Mouse (Mus musculus) olfactory bulb, adult 2 months (tissue): ENCODE results near the gene Tjap1. TPM values are rescaled to one million over a fixed set of nuclear protein-coding genes. Genes with fewer than 3 reads are reported as not detected.

Experiments used
- H3K27ac ChIP-seq: fragments of 200-500 bp; 2 replicates; pipeline ENCODE4 v1.5.1; 2012; ENCODE audit warnings: low read depth, low read length; ENCODE audit not compliant: insufficient read depth
- H3K4me1 ChIP-seq: fragments of 200-500 bp; 2 replicates; pipeline ENCODE4 v1.6.1; 2012; ENCODE audit warnings: low read length; ENCODE audit not compliant: control insufficient read depth, insufficient read depth
- H3K4me3 ChIP-seq: fragments of 200-500 bp; 2 replicates; pipeline ENCODE4 v1.5.1; 2012; ENCODE audit warnings: mild to moderate bottlenecking, low read depth, low read length, moderate library complexity; ENCODE audit not compliant: insufficient read depth
- CTCF ChIP-seq: fragments of 200-500 bp; IDR thresholded peaks from 2 replicates; pipeline ENCODE4 v1.5.1; 2012; ENCODE audit warnings: low read depth, mild to moderate bottlenecking, low read length, moderate library complexity; ENCODE audit not compliant: insufficient read depth
- POLR2A ChIP-seq: fragments of 200-500 bp; IDR thresholded peaks from 2 replicates; pipeline ENCODE4 v1.6.1; 2012; ENCODE audit warnings: mild to moderate bottlenecking, low read depth, low read length, moderate library complexity; ENCODE audit not compliant: insufficient read depth
- WGBS: fragments of 180-500 bp; shearing (Covaris S2); methylation state at CpG from one replicate; pipeline ENCODE4 v1.1.7; 2018; 5-methylcytosine and 5-hydroxymethylcytosine counted together
- polyA plus RNA-seq: library from polyadenylated mRNA; stranded (reverse); fragments of >200 nt; gene quantifications from 2 replicates; pipeline ENCODE4 v1.2.4, GENCODE M21; 2012; ENCODE audit warnings: low replicate concordance; ENCODE audit not compliant: missing spikeins, insufficient read depth, insufficient read length

Gene Tjap1
- polyA plus RNA-seq, 1 experiment = not detected

DNA sequence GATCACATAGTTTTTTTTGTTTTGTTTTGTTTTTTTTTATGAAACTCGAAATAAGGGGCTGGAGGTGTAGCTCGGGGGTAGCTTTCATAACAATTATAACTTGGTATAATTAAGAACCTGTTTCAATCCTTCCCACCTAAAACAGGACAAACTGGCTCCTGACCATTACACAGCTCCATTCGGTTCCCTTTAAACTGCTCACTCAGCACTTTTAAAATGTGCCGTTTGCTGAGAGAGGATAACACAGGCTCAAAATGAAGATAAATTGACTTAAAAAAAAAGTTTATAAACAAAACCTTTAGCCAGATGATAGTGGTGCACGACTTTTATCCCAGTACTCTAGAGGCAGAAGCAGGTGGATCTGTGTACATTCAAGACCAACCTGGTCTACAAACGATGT, 2.6 kb upstream of the Tjap1 start:
- Histone ChIP-seq H3K4me1 (peaks cover 9% of the 10 kb centered on the region), H3K27ac (no peak overlapping the region), H3K4me3 (no peak overlapping the region)
- WGBS = 70% methylated on average over 6 of the region's 6 CpGs
- TF ChIP-seq POLR2A (no peak), CTCF (no peak)

DNA sequence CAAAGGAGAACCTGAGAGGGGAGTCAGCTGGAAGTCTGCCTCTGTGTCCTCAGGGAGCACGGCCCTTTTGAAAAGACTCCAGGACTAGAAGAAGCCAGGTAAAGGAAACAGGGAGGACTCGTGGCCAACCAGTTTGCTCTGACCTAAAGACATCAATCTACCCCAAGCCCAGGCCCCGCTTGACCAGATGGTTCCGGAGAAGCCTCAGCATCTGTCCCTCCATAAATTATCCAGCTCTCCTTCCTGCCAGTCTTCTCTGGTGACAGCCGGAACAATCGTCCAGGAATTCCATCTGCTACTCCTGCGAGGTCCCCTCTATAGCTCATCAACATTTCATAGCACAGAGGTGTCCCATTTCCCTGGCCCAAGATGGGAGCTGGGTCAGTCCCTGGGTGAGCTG, 1.8 kb upstream of the Tjap1 start:
- Histone ChIP-seq H3K4me1 (peaks cover 9% of the 10 kb centered on the region), H3K27ac (no peak overlapping the region), H3K4me3 (no peak overlapping the region)
- TF ChIP-seq CTCF = no peak
- TF ChIP-seq POLR2A = no peak
- 74% methylated on average over 7 of the region's 7 CpGs for WGBS

DNA sequence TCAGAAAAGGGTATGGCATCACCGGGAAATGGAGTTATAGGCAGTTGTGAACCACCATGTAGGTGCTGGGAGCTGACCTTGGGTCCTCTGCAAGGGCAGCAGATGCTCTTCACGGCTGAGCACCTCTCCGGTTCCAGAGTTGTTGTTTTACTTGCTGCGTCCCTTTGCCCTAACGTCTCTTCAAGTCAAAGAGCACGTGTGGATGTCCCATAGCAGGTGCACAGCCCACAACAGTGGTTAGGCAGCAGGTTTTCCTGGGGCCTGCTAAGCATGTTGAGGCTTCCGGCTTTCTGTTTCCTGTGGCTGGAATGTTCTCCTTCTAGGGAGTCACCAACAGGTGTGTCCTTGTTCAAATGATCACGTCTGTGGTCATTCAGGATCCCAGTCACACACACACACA, 1.1 kb upstream of the Tjap1 start:
- no peak overlapping the region for H3K27ac ChIP-seq
- 83% methylated on average over 8 of the region's 8 CpGs for WGBS
- no peak for TF ChIP-seq POLR2A
- H3K4me1 ChIP-seq = peaks cover 9% of the 10 kb centered on the region
- no peak overlapping the region for H3K4me3 ChIP-seq

DNA sequence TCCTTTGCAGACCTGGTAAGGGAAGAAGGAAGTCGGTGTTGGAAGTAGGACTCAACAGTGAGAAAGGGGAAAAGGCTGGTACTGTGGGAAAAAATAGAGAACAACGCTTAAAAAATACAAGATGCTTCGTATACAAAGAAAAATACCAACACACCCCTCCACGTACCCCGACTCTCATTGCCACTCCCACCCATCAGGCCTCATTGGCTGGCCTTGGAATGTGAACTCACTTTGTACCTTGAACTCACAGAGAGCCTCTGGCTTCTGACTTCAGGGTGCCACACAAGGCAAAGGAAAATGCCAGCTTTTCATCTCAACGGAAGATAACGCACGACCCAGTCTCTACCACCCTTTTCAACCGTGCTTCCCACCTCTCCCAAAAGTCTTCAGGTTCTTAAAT, 314 bp upstream of the Tjap1 start:
- Histone ChIP-seq H3K4me1 (peaks cover 9% of the 10 kb centered on the region), H3K27ac (no peak overlapping the region), H3K4me3 (peak overlapping the region; percentile 70; the same call in 1 of the 2 replicates)
- TF ChIP-seq POLR2A (no peak), CTCF (no peak)
- WGBS = 24% methylated on average over 9 of the region's 9 CpGs

DNA sequence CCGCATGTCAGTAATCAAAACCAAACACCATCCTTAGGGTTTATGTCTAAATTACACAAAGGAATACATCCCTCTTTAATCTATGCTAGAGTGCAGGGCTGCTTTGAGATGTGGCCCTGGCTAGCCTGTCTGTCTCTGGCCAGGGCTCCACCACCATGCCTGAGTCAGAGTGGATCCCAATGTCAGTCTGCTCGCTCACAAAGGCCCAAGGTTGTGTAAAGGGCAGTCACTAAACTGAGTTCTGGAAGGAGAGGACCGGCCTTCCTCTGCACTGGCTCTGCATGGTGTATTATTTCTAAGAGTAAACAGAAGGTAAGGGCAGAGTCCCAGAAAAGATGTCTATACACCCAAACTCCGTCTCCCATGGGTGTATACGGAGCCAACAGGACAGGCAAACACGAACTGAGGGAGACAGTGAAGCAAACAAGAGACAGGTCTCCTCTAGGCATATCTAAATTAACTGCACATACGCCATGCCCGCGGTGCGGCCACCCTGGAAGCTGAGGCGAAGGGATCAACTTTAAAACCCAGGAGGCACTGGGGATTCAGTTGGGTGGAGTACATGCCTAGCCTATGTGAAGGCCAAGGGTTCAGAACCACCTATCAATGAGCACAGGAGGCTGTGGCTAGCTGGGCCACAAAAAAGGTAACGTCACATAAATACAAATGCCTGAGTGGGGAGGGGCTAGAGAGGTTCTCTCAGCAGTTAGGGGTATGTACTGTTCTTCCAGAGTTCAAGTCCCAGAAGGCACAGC, 4.6 kb downstream of the Tjap1 start:
- H3K4me1 ChIP-seq = peaks cover 18% of the 10 kb centered on the region
- no peak overlapping the region for H3K27ac ChIP-seq
- 89% methylated on average over 12 of the region's 12 CpGs for WGBS
- TF ChIP-seq POLR2A = no peak
- no peak for TF ChIP-seq CTCF
- no peak overlapping the region for H3K4me3 ChIP-seq

DNA sequence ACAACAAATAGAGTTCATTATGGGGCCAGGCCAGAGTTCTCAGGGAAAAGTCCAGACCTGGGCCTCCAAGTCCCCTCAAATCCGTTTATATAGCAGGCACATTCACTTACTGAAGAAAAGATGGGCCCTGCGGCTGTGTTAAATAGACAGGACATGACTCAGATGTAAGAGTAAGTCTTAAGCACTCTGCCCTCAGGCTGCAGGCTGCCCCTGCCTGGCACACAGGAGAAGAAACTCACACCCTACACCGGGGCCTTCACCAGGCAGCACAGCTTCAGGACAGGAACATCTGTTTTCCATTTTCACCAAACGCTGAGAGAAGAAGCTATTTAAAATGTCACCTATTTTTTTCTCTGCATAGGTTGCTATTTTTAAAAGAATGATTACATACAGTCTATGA, 5.2 kb downstream of the Tjap1 start:
- WGBS = 59% methylated on average over 4 of the region's 4 CpGs

DNA sequence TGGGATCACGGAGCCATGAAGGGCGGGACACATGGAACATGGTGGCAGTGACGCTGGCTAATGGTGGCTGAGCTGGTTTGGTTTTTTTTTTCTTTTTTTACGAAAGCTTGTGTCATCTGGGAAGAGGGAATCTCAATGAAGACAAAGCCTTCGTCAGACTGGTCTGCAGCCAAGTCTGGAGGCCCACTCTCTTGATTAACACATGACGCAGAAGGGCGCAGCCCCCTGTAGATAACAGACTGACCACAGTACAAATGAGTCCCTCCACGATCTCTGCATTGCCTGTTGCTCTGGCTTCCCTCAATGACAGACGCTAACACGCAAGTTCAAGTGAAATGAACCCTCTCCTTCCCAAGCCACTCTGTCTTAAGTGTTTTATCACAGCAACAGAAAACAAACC, 7.3 kb downstream of the Tjap1 start:
- Histone ChIP-seq H3K4me3 (no peak overlapping the region), H3K4me1 (peaks cover 24% of the 10 kb centered on the region), H3K27ac (no peak overlapping the region)
- 93% methylated on average over 10 of the region's 10 CpGs for WGBS
- TF ChIP-seq POLR2A (no peak), CTCF (no peak)

More for the DNA sequence above, 5.2 kb downstream of the Tjap1 start:
- H3K4me1 ChIP-seq = peaks cover 18% of the 10 kb centered on the region
- no peak for TF ChIP-seq POLR2A
- TF ChIP-seq CTCF = no peak
- no peak overlapping the region for H3K4me3 ChIP-seq
- H3K27ac ChIP-seq = no peak overlapping the region

DNA sequence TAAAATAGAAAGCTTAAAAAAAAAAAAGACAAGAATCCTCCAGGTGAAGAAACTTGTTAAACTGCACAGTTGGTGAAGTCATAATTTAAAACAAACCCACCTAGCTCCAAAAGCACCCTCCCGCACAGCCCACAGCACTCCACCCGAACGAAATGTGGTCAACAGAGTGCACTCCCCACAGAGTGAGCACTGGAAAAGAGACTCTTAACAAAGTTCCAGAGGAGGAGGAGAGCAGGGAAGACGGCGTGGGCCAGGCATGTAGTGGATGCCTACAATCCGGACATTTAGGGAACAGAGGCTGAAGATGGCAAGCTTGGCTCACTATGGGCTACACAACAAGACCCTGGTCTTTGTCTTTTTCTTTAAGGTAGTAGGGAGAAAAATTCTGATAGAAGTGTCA, 7.8 kb downstream of the Tjap1 start:
- TF ChIP-seq POLR2A (no peak), CTCF (no peak)
- Histone ChIP-seq H3K27ac (no peak overlapping the region), H3K4me1 (peaks cover 25% of the 10 kb centered on the region), H3K4me3 (no peak overlapping the region)
- WGBS = 90% methylated on average over 6 of the region's 6 CpGs

DNA sequence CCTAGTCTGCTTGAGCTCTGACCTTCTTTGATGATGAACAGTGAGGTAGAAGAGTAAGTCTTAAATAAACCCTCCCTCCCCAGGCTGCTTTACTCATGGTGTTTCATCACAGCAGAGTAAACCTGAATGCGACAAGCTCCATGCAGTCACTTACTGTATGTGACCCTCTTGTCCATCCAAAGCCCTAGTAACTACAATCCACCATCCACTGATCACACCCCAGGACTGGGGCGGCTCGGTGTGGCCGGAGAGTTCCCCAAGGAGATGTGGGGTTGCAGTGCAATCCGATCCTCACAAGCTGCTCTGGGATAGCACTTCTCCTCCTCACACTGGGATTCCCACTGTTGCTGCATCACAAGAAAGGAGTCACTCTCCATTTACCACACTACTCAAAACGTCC, 8.4 kb downstream of the Tjap1 start:
- WGBS = 81% methylated on average over 6 of the region's 6 CpGs
- Histone ChIP-seq H3K27ac (peak overlapping the region; percentile 61), H3K4me1 (peaks cover 31% of the 10 kb centered on the region), H3K4me3 (no peak overlapping the region)
- TF ChIP-seq POLR2A (no peak), CTCF (no peak)

DNA sequence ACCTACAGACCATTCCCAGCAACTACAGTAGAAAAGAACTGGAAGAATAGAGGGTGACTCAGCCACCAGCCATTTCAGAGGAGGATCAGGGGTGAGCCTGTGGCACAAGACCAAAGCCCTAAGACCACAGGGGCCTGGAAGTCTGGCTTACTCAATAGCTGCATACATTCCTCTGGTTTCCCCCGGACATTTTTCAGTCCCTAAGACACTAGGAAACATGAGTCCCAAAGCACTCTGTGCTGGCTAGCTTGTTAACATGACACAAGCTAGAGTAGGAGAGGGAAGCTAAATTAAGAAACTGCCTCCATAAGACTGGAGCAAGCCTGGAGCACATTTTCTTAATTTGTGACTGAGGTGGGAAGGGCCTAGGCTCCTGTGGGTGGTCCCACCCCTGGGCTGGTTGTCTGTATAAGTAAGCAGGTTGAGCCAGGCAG, 9.0 kb downstream of the Tjap1 start:
- H3K4me1 ChIP-seq = peaks cover 33% of the 10 kb centered on the region
- peak overlapping the region; percentile 61 for H3K27ac ChIP-seq
- no peak for TF ChIP-seq POLR2A
- no peak for TF ChIP-seq CTCF
- 13% methylated on average over 1 of the region's 1 CpGs for WGBS
- H3K4me3 ChIP-seq = no peak overlapping the region
